Mouse (Mus musculus): ENCODE measurements around the gene Tmem40. TPM values are rescaled to one million over a fixed set of nuclear protein-coding genes. Genes with fewer than 3 reads are reported as not detected.

The Tmem40 gene
- polyA plus RNA-seq, 1 experiment: 0.50 TPM

DNA sequence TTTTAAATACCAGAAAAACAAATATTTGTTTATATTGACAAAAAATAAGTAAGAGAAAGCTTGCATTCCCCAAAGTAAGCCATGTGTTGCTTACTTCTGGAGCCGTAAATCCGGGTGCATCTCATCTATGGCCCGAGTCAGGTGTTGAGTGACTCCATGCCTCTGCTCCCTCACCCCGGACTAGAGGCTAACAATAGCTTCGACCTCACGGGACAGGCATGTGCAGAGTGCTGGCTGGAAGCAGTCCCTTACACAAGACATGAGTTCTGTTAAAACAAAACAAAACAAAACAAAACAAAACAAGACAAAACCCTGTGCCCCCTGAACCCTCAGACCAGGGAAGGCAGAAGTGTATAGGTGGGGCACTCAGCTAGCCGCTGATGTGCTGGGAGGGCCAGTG lies 67.1 kb downstream of the Tmem40 start:
- Histone ChIP-seq H3K4me3 (ENCODE audit: insufficient read depth, low read depth, low read length) (no peak overlapping the region), H3K27me3 (replicated peaks; ENCODE audit: control insufficient read depth, insufficient read depth, low read length) (no peaks in the 10 kb centered on the region), H3K4me1 (ENCODE audit: control insufficient read depth, insufficient read depth, low read length) (no peaks in the 10 kb centered on the region), H3K27ac (ENCODE audit: insufficient read depth, low read depth, low read length) (no peak overlapping the region), H3K36me3 (ENCODE audit: control insufficient read depth, insufficient read depth, low read length) (no peaks in the 10 kb centered on the region)
- TF ChIP-seq CTCF (conservative IDR thresholded peaks at IDR 0.05; ENCODE audit: insufficient read depth, insufficient read length, low read depth, low read length) (no peak), POLR2A (IDR thresholded peaks at IDR 0.05; ENCODE audit: low read depth, low read length) (no peak)
- DNase-seq: no peak
- 53% methylated on average over 7 of the region's 7 CpGs for WGBS

DNA sequence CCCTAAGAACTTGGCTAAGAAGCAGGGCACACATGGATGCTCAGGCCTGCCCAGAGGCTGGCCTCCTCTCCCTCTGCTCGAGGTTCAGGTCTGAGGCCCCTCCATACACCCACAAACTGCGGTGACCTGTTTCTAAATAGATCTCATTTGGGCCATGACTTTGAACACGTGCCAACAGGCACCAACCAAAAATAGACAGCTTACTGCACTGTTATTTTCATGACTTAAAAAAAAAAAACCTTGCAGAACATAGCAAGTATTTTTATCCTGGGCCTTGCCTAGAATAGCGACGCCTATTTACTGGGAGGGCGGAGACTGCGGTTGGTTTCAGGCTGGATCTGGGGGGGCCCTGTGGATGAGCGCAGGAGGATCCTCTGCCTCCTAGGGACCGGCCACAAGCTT lies 67.8 kb downstream of the Tmem40 start:
- Histone ChIP-seq H3K4me1 (ENCODE audit: control insufficient read depth, insufficient read depth, low read length) (no peaks in the 10 kb centered on the region), H3K36me3 (ENCODE audit: control insufficient read depth, insufficient read depth, low read length) (no peaks in the 10 kb centered on the region), H3K27ac (ENCODE audit: insufficient read depth, low read depth, low read length) (0 out of 2 replicates have a peak overlapping the region, but pooled peaks have one; percentile 9), H3K27me3 (replicated peaks; ENCODE audit: control insufficient read depth, insufficient read depth, low read length) (no peaks in the 10 kb centered on the region), H3K4me3 (ENCODE audit: insufficient read depth, low read depth, low read length) (no peak overlapping the region)
- 43% methylated on average over 9 of the region's 9 CpGs for WGBS
- peak; percentile 54 for DNase-seq
- no peak for TF ChIP-seq CTCF (conservative IDR thresholded peaks at IDR 0.05; ENCODE audit: insufficient read depth, insufficient read length, low read depth, low read length)
- no peak for TF ChIP-seq POLR2A (IDR thresholded peaks at IDR 0.05; ENCODE audit: low read depth, low read length)

DNA sequence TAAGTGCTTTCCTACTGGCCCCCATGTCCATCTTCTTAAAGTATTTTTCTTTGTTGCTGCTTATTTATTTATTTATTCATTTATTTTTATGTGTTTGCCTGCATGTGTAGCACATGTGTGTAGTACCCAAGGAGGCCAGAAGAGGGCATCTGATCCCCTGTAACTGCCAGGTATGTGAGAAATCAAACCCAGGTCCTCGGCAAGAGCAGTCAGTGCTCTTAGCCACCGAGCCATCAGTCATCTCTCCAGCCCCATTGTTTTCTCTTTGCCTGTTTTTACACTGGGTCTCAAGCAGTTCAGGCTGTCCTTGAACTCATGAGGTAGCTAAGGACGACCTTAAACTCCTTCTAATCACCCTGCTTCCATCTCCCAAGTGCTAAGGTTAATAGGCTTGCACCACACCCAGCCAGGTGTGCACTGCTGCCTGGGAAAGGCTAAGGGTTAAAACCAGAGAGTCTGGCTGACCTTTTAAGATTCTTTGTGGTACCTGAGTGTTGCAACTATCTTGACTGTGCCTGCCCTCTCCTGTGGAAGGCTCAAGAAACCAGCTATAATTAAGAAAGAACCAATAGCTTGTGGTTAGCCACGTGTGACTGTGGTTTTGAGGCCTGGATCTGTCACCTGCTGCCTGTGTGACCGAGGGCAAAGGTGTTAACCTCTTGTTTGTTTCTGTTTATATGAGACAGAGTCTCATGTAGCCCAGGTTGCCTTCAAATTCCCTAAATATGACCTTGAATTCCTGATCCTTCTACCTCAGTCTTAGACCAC lies 69.1 kb downstream of the Tmem40 start:
- 71% methylated on average over 5 of the region's 5 CpGs for WGBS

DNA sequence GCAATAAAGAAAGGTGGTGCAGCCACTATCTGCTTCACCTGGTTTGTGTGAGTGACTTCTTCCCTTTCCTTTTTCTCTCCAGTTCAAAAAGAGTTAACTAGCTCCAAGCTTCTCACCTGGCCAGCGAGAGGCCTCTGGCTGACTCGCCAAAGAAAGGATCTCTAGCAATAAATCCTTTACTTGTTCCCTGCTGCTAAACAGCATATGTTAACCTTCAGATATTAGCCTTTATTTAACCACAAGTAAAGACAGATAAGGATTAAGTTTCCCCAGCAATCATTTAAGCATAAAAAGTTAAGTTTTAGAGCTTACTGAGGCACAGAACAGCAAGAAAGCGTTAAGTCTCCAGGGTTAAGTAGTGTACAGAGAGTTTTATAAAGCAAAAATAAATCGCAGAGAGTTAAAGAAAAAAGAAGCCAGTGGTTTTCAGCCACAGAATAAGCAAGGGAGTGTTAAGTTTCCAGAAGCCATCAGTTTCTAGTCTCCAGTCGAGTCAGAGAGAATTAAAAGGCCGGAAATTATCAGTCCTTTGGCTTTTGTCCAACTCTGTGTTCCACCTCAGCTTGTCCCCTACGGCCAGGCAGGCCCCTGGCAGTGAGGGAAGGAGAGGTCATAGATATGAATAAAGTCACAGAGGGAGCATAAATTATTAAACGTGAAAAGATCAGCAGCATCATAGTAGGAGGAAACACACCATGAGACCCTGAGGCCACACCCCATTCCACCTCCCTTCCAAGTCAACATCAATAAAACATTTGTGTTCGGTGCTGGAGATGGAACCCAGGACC lies 69.9 kb downstream of the Tmem40 start:
- WGBS: 37% methylated on average over 9 of the region's 9 CpGs

More for the DNA sequence above, 69.1 kb downstream of the Tmem40 start:
- no peaks in the 10 kb centered on the region for H3K27me3 ChIP-seq (replicated peaks; ENCODE audit: control insufficient read depth, insufficient read depth, low read length)
- no peaks in the 10 kb centered on the region for H3K36me3 ChIP-seq (ENCODE audit: control insufficient read depth, insufficient read depth, low read length)
- TF ChIP-seq CTCF (conservative IDR thresholded peaks at IDR 0.05; ENCODE audit: insufficient read depth, insufficient read length, low read depth, low read length) (peak; percentile 32), POLR2A (IDR thresholded peaks at IDR 0.05; ENCODE audit: low read depth, low read length) (no peak)
- H3K27ac ChIP-seq (ENCODE audit: insufficient read depth, low read depth, low read length): no peak overlapping the region
- no peak for DNase-seq
- no peak overlapping the region for H3K4me3 ChIP-seq (ENCODE audit: insufficient read depth, low read depth, low read length)
- H3K4me1 ChIP-seq (ENCODE audit: control insufficient read depth, insufficient read depth, low read length): no peaks in the 10 kb centered on the region

DNA sequence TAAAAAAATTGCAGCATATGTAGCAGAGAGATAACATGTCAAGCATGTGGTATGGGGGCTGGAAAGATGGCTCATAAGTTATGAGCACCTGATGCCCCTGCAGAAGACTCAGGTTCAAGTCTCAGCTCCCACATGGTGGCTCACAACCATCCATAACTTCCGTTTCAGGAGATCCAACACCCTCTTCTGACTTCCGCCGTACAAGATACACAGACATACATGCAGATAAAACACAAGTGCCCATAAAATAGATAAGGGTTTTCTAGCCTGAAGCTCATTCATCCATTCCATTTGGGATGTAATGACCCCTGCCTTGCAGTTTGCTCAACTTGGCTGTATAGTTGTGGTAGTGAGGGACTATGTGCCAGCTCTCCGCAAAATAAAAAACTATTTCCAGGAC lies 72.1 kb downstream of the Tmem40 start:
- no peaks in the 10 kb centered on the region for H3K36me3 ChIP-seq (ENCODE audit: control insufficient read depth, insufficient read depth, low read length)
- no peak overlapping the region for H3K27ac ChIP-seq (ENCODE audit: insufficient read depth, low read depth, low read length)
- no peak for DNase-seq
- 96% methylated on average over 4 of the region's 4 CpGs for WGBS
- no peaks in the 10 kb centered on the region for H3K4me1 ChIP-seq (ENCODE audit: control insufficient read depth, insufficient read depth, low read length)
- no peaks in the 10 kb centered on the region for H3K27me3 ChIP-seq (replicated peaks; ENCODE audit: control insufficient read depth, insufficient read depth, low read length)
- TF ChIP-seq POLR2A (IDR thresholded peaks at IDR 0.05; ENCODE audit: low read depth, low read length) (no peak), CTCF (conservative IDR thresholded peaks at IDR 0.05; ENCODE audit: insufficient read depth, insufficient read length, low read depth, low read length) (no peak)
- no peak overlapping the region for H3K4me3 ChIP-seq (ENCODE audit: insufficient read depth, low read depth, low read length)

More for the DNA sequence above, 69.9 kb downstream of the Tmem40 start:
- Histone ChIP-seq H3K36me3 (ENCODE audit: control insufficient read depth, insufficient read depth, low read length) (no peaks in the 10 kb centered on the region), H3K27me3 (replicated peaks; ENCODE audit: control insufficient read depth, insufficient read depth, low read length) (no peaks in the 10 kb centered on the region), H3K27ac (ENCODE audit: insufficient read depth, low read depth, low read length) (no peak overlapping the region), H3K4me3 (ENCODE audit: insufficient read depth, low read depth, low read length) (no peak overlapping the region), H3K4me1 (ENCODE audit: control insufficient read depth, insufficient read depth, low read length) (no peaks in the 10 kb centered on the region)
- peak; percentile 66 for DNase-seq
- TF ChIP-seq POLR2A (IDR thresholded peaks at IDR 0.05; ENCODE audit: low read depth, low read length) (no peak), CTCF (conservative IDR thresholded peaks at IDR 0.05; ENCODE audit: insufficient read depth, insufficient read length, low read depth, low read length) (no peak)

DNA sequence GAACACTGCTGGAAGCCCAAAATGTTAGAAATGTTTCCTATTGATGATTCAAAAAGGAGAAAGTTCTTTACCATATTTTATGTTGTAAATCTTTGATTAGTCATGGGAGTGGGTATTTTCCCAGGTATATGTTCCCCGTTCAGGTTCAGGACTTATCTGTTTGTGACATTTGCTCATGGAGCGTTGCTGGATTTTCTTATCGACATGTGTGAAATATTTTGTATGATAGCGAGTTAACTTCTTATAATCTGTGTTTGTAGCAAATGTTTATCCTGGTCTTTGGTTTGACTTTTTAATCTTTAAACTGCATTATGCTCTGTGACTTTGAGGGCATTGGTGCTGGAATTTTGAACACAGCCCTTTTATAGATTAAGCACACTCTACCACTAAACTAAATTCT lies 73.6 kb downstream of the Tmem40 start:
- Histone ChIP-seq H3K4me1 (ENCODE audit: control insufficient read depth, insufficient read depth, low read length) (no peaks in the 10 kb centered on the region), H3K36me3 (ENCODE audit: control insufficient read depth, insufficient read depth, low read length) (no peaks in the 10 kb centered on the region)

DNA sequence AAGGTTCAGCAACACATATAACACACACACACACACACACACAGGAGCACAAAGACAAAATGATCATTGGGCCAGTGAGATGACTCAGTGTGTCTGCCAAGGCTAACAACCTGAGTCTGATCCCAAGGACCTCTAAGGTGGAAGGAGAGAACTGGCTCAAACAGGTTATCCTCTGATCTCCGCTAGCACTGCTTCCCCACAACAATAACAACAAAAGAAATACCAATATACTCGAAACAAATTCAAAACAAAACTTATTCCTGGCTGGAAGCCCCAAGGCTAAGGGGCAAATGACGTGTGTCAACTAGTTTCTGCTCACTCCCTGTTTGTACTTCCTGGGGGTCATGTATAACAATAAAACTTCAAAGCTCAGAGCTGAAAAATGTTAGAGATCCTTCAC lies 74.5 kb downstream of the Tmem40 start:
- WGBS: 60% methylated on average over 3 of the region's 3 CpGs
- Histone ChIP-seq H3K4me3 (ENCODE audit: insufficient read depth, low read depth, low read length) (no peak overlapping the region), H3K36me3 (ENCODE audit: control insufficient read depth, insufficient read depth, low read length) (no peaks in the 10 kb centered on the region), H3K27ac (ENCODE audit: insufficient read depth, low read depth, low read length) (no peak overlapping the region), H3K27me3 (replicated peaks; ENCODE audit: control insufficient read depth, insufficient read depth, low read length) (no peaks in the 10 kb centered on the region), H3K4me1 (ENCODE audit: control insufficient read depth, insufficient read depth, low read length) (no peaks in the 10 kb centered on the region)
- TF ChIP-seq POLR2A (IDR thresholded peaks at IDR 0.05; ENCODE audit: low read depth, low read length) (no peak), CTCF (conservative IDR thresholded peaks at IDR 0.05; ENCODE audit: insufficient read depth, insufficient read length, low read depth, low read length) (no peak)
- DNase-seq: no peak

More for the DNA sequence above, 73.6 kb downstream of the Tmem40 start:
- no peak for TF ChIP-seq CTCF (conservative IDR thresholded peaks at IDR 0.05; ENCODE audit: insufficient read depth, insufficient read length, low read depth, low read length)
- TF ChIP-seq POLR2A (IDR thresholded peaks at IDR 0.05; ENCODE audit: low read depth, low read length): no peak
- Histone ChIP-seq H3K27me3 (replicated peaks; ENCODE audit: control insufficient read depth, insufficient read depth, low read length) (no peaks in the 10 kb centered on the region), H3K27ac (ENCODE audit: insufficient read depth, low read depth, low read length) (no peak overlapping the region), H3K4me3 (ENCODE audit: insufficient read depth, low read depth, low read length) (no peak overlapping the region)
- DNase-seq: no peak
- WGBS: 79% methylated on average over 4 of the region's 4 CpGs

Data from kidney, adult 2 months (tissue).